Mouse (Mus musculus) lung, postnatal 0 days (tissue): Measurements from ENCODE around the gene Arsb.

Experiments used
- CTCF ChIP-seq: IDR thresholded peaks from 2 replicates; pipeline ENCODE4 v1.5.1; 2016; ENCODE audit warnings: antibody characterized with exemption, mild to moderate bottlenecking
- EP300 ChIP-seq: IDR thresholded peaks from 2 replicates; pipeline ENCODE4 v1.6.1; 2016; ENCODE audit warnings: antibody characterized with exemption, mild to moderate bottlenecking, control low read depth

- TF ChIP-seq CTCF, result no peak
- no peak for TF ChIP-seq EP300
Measured at GRCm38 (mm10) chr13:93787647-93788046, 16.2 kb downstream of the Arsb start.
